Mouse (Mus musculus): Measurements from ENCODE around the gene Tmem160.
A peak's percentile ranks its signal among the peaks of the same experiment; 100 is the strongest.

Gene Tmem160

DNA sequence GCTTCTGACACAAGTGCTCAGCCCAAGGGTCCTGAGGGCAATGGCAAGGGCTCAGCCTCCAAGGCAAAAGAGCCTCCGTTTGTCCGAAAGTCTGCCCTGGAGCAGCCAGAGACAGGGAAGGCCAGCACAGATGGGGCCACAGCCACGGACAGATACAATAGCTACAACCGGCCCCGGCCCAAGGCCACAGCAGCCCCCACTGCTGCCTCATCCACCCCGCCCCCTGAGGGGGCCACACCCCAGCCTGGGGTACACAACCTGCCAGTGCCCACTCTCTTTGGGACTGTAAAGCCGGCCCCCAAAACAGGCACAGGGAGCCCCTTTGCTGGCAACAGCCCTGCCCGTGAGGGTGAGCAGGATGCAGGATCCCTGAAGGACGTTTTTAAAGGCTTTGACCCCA is 17.5 kb upstream of the Tmem160 start:
- no peak for DNase-seq (ENCODE audit: low read depth, low spot score)

- peak; percentile 30 for DNase-seq (ENCODE audit: low read depth, low spot score)
Observed at GRCm38 (mm10) chr7:16441241-16441640, 11.3 kb upstream of the Tmem160 start.

GRCm38 (mm10) chr7:16451656-16452055 is 923 bp upstream of the Tmem160 start:
- no peak for DNase-seq (ENCODE audit: low read depth, low spot score)

DNA sequence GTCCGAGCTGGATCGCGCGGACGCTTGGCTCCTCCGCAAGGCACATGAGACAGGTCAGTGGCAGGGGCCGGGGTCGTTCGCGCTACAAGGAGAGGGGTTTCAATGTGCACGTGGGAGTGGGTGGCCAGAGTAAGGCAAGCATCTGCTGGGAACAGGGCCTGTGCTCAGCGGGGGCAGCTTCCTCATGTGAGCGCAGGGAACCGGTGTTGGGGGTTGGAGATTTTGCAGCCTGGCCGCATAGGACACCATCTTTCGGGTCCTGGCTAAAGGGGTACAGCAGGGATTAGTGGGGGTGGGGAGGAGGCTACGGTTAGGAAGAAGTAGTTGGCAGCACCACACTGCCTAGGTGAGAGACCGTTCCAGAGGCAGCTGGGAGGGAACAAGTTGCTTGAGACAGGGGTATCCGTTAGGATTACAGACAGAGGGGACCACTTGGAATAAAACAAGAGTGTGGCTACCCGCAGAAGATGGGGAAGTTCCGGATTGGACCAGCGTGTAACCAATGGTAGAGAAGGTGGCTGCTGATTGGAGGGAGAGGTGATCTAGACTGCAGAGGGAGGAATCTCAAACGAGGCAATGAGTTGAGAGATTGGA is 636 bp downstream of the Tmem160 start:
- peak; percentile 28 for DNase-seq (ENCODE audit: low read depth, low spot score)

DNA sequence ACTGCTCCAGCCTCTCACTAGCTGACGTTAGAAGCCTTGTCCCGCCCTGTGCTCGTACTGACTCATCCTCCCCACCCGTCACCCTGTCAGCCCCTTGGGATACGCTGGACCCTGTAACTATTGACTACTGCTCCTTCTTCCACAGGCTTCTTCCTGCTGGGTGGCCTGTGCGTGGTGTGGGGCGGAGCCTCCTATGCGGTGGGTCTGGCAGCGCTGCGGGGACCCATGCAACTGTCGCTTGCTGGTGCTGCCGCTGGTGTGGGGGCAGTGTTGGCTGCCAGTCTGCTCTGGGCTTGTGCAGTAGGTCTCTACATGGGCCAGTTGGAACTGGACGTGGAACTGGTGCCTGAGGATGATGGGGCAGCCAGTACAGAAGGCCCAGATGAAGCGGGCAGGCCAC is 2.4 kb downstream of the Tmem160 start:
- DNase-seq (ENCODE audit: low read depth, low spot score) = no peak

DNA sequence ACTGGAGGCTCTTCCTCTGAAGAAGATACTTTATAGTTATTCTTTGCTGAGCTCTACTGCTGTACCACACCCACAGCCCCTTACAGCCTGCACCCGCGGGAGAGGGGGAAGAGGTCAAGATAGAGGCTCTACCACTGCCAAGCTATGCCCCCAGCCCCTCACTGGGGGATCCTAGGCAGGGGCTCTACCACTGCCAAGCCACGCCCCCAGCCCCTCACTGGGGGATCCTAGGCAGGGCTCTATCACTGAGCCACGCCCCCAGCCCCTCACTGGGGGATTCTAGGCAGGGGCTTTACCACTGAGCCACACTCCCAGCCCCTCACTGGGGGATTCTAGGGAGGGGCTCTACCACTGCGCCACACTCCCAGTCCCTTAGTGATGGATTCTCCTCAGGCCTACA is 3.7 kb downstream of the Tmem160 start:
- DNase-seq (ENCODE audit: low read depth, low spot score) = no peak

DNA sequence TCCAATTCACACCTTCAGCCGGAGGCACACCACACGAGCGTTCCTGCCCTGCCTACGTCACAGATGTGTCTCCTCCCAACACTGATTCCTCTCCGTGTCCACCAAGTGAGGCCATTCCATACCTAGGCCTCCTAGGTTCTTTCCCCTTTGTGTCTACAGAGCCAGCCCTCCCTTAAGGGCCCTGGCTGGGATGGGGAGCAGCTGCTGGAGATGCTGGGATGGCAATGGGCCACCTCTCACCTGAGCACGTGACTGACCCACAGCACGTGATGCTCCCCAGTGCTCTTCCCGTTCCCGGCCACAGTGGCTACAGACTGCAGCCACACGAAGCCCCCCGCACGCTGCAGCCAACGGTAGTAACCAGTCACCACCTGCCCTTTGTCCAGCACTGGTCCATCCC is 8.0 kb downstream of the Tmem160 start:
- DNase-seq (ENCODE audit: low read depth, low spot score) = no peak

GRCm38 (mm10) chr7:16461151-16461550 is 8.6 kb downstream of the Tmem160 start:
- DNase-seq (ENCODE audit: low read depth, low spot score) = no peak

GRCm38 (mm10) chr7:16461705-16462104 is 9.1 kb downstream of the Tmem160 start:
- DNase-seq (ENCODE audit: low read depth, low spot score) = no peak

DNA sequence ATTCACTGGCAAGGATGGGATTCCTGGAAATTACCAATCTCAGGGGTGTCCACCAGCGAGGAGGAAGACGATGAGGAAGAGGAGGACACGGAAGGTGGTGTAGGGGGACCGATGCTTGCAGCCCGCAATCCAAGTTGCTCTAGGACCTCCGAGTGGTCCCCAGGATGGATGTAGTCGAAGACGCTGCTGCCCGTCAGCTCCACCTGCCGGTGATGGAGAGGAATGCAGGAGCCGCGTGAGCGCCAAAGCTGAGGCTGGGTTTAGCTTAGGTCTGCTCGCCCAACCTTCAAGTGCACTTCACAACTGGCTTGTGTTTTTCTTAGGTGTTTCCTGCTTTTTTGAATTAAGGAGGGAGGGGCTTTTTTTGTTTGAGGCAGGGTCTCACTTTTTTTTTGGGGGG is 10.6 kb downstream of the Tmem160 start:
- peak; percentile 39 for DNase-seq (ENCODE audit: low read depth, low spot score)

GRCm38 (mm10) chr7:16465160-16465559 is 12.6 kb downstream of the Tmem160 start:
- DNase-seq (ENCODE audit: low read depth, low spot score) = peak; percentile 67

GRCm38 (mm10) chr7:16465568-16465967 is 13.0 kb downstream of the Tmem160 start:
- no peak for DNase-seq (ENCODE audit: low read depth, low spot score)

GRCm38 (mm10) chr7:16466565-16466964 is 14.0 kb downstream of the Tmem160 start:
- peak; percentile 54 for DNase-seq (ENCODE audit: low read depth, low spot score)

- no peak for DNase-seq (ENCODE audit: low read depth, low spot score)
Observed at GRCm38 (mm10) chr7:16468115-16468514, 15.5 kb downstream of the Tmem160 start.

- no peak for DNase-seq (ENCODE audit: low read depth, low spot score)
Observed at GRCm38 (mm10) chr7:16471549-16471948, 19.0 kb downstream of the Tmem160 start.

DNA sequence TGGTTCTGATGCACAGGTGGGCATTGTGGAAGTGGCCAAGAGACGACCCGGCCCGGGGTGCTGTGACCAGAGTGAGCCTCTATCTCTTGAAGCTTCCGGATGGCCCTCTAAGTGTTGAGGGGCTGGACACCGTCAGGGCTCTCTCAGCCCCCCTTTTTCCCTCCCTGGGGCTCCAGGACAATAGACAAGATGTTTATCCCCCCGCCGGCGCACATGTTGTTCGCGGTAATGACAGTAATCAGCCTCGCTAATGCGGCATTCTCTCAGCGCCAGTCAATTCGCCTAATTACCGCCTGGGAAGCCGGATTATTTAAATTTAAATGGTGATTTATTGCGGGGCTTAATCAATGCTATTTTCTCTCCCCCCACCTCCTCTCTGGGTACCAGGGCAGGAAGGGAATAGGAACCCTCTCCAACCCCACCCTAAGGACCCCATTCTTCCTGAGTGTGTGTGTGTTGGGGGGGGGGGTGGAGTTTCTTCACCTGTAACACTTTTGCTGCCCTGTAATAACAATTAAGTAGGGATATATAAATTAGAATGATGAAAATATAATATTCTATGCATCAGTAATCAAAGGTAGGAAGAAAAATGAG is 19.6 kb downstream of the Tmem160 start:
- DNase-seq (ENCODE audit: low read depth, low spot score) = no peak

- DNase-seq (ENCODE audit: low read depth, low spot score) = no peak
Observed at GRCm38 (mm10) chr7:16473847-16474246, 21.3 kb downstream of the Tmem160 start.

DNA sequence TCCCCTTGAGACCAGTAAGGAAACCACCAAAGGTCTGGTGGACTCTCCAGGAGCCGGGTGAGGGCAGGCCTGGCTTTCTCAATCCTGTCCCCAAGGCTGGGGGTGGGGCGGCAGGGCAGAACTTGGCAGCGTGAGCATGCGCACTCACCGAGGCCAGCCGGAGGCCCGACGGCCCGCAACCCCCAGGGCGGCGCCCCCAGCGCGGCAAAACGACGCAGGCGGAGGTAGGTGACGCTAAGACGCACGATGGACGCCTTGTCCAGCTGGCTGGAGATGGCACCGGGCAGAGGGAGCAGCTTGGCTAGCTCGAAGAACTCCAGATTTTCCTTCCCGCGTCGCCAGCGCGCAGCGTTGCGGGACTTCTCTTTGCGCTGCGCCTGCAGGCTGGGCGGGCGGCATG is 21.9 kb downstream of the Tmem160 start:
- no peak for DNase-seq (ENCODE audit: low read depth, low spot score)

GRCm38 (mm10) chr7:16475321-16475720 is 22.7 kb downstream of the Tmem160 start:
- DNase-seq (ENCODE audit: low read depth, low spot score) = no peak

DNA sequence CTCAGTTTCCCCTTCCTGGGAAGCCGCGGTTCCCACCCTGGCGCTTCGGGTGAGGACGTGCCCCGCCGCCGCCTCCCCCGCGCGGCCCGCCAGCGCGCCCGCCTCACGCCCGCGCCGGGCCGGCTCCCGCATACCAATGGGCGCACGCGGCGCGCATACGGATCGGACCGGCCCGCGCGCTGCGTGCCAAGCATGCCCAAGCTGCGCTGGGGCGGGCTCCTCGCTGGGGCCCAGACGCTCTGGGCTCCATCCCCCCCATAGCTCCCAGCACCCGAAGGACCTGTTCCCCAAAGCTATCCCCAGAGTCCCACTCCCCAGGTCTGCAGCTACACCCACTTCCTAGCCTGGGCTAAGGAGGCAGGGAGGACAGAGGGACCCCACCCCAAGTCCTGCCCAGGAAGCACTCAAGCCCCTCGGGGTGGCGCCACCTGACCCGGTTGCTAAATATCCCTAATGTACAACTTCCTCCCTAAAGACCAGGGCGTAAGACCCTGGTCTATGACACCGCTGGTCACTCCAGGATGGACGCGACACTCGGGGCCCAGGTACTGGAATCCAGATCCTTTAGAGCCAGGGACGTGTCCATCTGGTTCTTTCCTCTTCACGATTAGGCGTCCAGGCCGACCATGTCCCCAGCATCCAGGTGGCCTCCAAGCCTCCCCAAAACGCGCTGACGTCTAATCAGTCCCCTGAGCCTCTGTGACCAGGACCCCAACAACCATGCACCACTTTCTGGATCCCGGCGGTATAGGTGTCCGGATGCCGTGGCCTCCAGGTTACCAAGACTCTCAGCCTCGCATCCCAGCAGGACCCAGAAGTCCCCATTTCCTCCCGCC is 23.4 kb downstream of the Tmem160 start:
- no peak for DNase-seq (ENCODE audit: low read depth, low spot score)

DNA sequence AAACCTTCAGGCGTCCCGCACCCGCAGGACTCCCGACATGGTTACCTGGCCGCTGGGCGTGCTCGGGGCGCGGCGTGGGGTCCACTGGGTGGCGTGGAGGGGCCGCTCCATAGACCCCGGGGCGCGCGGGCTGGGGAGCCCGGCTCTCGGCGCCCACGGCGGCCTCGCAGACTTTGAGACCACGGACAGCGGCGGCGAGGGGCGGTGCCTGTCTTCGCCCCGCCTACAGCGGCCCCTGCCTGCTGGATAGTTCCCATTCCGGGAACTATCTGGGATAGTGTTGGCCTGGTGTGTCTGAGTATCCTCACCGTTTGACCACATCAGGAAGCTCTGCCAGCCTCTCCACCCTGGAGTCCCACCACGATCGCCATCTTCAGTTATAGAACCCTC is 24.0 kb downstream of the Tmem160 start:
- no peak for DNase-seq (ENCODE audit: low read depth, low spot score)

DNA sequence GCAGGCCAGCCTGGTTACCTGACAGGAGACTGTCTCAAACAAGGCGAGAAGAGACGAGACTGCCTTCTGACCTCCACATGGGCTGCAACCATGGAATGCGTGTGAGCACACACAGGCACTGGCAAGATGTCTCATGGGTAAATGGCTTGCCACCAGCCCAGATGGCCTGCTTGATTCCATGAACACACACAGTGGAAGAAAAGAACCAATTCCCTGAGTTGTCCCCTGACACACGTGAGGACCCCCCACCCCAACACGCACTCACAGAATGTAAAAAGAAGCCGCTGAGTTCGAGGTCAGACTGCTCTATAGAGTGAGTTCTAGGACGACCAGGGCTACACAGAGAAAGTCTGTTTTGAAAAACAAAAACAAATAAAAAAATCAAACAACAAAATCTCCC is 25.0 kb downstream of the Tmem160 start, which contains the start of gene Npas1:
Npas1 (minus strand) TSS at position 101 of the 400 bp plus-strand sequence.
- no peak for DNase-seq (ENCODE audit: low read depth, low spot score)

DNA sequence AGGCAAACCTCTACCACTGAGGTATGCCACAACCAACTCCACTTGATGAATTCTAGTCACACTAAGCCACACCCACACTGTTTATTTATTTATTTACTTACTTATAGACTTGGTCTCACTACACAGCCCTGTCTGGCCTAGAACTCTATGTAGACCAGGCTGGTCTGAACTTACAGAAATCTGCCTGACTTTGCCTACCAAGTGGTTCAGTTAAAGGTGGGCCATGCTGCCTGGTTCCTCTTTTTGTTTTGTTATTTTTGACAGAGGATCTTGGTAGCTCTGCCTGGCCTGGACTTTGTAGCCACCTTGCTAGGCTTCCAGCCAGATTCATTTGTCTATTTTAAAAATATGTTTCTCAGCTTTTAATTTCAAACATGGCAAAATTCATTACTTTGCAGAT is 36.2 kb downstream of the Tmem160 start:
- no peak for DNase-seq (ENCODE audit: low read depth, low spot score)
